Mouse (Mus musculus) forebrain, embryonic 14.5 days (tissue): ENCODE results near the gene Nif3l1. TPM values are rescaled to one million over a fixed set of nuclear protein-coding genes. Genes with fewer than 3 reads are reported as not detected.
A peak's percentile ranks its signal among the peaks of the same experiment; 100 is the strongest.

Source experiments
- ATAC-seq: fragments of 200-750 bp; cut with Nextera tagmentation; 2 replicates; pipeline ENCODE4 v1.8.0; 2017; ENCODE audit warnings: mild to moderate bottlenecking, moderate library complexity
- DNase-seq: peaks from one replicate; pipeline ENCODE4 v3.0.0-alpha.2; 2015; ENCODE audit warnings: low spot score
- H3K27ac ChIP-seq: fragments of 300-500 bp; sonication (generic); 2 replicates; pipeline ENCODE4 v1.5.1; 2014; ENCODE audit warnings: low read depth, mild to moderate bottlenecking, control low read depth, low read length, moderate library complexity
- H3K27me3 ChIP-seq: fragments of 300-500 bp; sonication (generic); replicated peaks from 2 replicates; pipeline ENCODE4 v1.6.1; 2014; ENCODE audit warnings: low read length, control low read depth, mixed read lengths; ENCODE audit not compliant: control insufficient read depth, insufficient read depth
- H3K36me3 ChIP-seq: fragments of 300-500 bp; sonication (generic); 2 replicates; pipeline ENCODE4 v1.6.1; 2014; ENCODE audit warnings: low read length, control low read depth; ENCODE audit not compliant: control insufficient read depth, insufficient read depth
- H3K4me1 ChIP-seq: fragments of 300-500 bp; sonication (generic); 2 replicates; pipeline ENCODE4 v1.6.1; 2014; ENCODE audit warnings: antibody characterized with exemption, low read length, control low read depth; ENCODE audit not compliant: control insufficient read depth, insufficient read depth
- H3K4me2 ChIP-seq: fragments of 300-500 bp; sonication (generic); 2 replicates; pipeline ENCODE4 v1.6.1; 2014; ENCODE audit warnings: mild to moderate bottlenecking, control low read depth, low read length
- H3K4me3 ChIP-seq: fragments of 300-500 bp; sonication (generic); 2 replicates; pipeline ENCODE4 v1.5.1; 2014; ENCODE audit warnings: low read depth, low read length, control low read depth
- H3K9ac ChIP-seq: fragments of 300-500 bp; sonication (generic); 2 replicates; pipeline ENCODE4 v1.6.1; 2014; ENCODE audit warnings: mild to moderate bottlenecking, low read length, control low read depth, moderate library complexity
- H3K9me3 ChIP-seq: fragments of 300-500 bp; sonication (generic); replicated peaks from 2 replicates; pipeline ENCODE4 v1.6.1; 2016; ENCODE audit warnings: low read length, control low read depth, mixed read lengths; ENCODE audit not compliant: control insufficient read depth
- WGBS: fragments of 180-500 bp; shearing (Covaris S2); extraction: QIAGEN DNeasy Blood & Tissue Kit; methylation state at CpG from one replicate; pipeline ENCODE4 v1.1.7; 2014; 5-methylcytosine and 5-hydroxymethylcytosine counted together
- polyA plus RNA-seq: library from polyadenylated mRNA; unstranded; fragments of >200 nt; fragmentation: Nextera tagmentation; extraction: Ambion mirVana; gene quantifications from 2 replicates; pipeline ENCODE4 v1.2.1, GENCODE M21; 2014

Nif3l1 gene
- polyA plus RNA-seq, 1 experiment from 2014 or later = 74.1 TPM

GRCm38 (mm10) chr1:58410198-58410588, 34.8 kb upstream of the Nif3l1 start:
- whole genome bisulfite sequencing = 80% methylated on average over 3 of the region's 3 CpGs
- Histone ChIP-seq H3K36me3 (peaks cover 72% of the 10 kb centered on the region), H3K9ac (no peak overlapping the region)

GRCm38 (mm10) chr1:58410776-58411175, 34.2 kb upstream of the Nif3l1 start:
- Histone ChIP-seq H3K4me3 (no peak overlapping the region), H3K27ac (no peak overlapping the region), H3K27me3 (no peaks in the 10 kb centered on the region), H3K9ac (no peak overlapping the region), H3K4me2 (no peak overlapping the region), H3K9me3 (no peaks in the 10 kb centered on the region), H3K4me1 (no peaks in the 10 kb centered on the region), H3K36me3 (peaks cover 73% of the 10 kb centered on the region)
- no peak for DNase-seq
- ATAC-seq = no peak
- 94% methylated on average over 7 of the region's 7 CpGs for WGBS

More at GRCm38 (mm10) chr1:58410198-58410588, 34.8 kb upstream of the Nif3l1 start:
- DNase-seq (no peak), ATAC-seq (no peak)
- H3K4me3 ChIP-seq = no peak overlapping the region
- H3K27ac ChIP-seq = no peak overlapping the region
- no peaks in the 10 kb centered on the region for H3K27me3 ChIP-seq
- H3K4me2 ChIP-seq = no peak overlapping the region
- H3K4me1 ChIP-seq = no peaks in the 10 kb centered on the region
- H3K9me3 ChIP-seq = no peaks in the 10 kb centered on the region

- Histone ChIP-seq H3K27ac (no peak overlapping the region), H3K4me3 (no peak overlapping the region), H3K9me3 (no peaks in the 10 kb centered on the region), H3K4me2 (no peak overlapping the region), H3K27me3 (no peaks in the 10 kb centered on the region), H3K9ac (no peak overlapping the region), H3K4me1 (no peaks in the 10 kb centered on the region), H3K36me3 (peaks cover 90% of the 10 kb centered on the region)
- 29% methylated on average over 1 of the region's 1 CpGs for WGBS
- DNase-seq (peak; percentile 13), ATAC-seq (no peak)
Observed at GRCm38 (mm10) chr1:58415442-58415841, 29.5 kb upstream of the Nif3l1 start.

- Histone ChIP-seq H3K4me2 (no peak overlapping the region), H3K4me3 (no peak overlapping the region), H3K9ac (no peak overlapping the region), H3K9me3 (no peaks in the 10 kb centered on the region), H3K27ac (no peak overlapping the region), H3K36me3 (peaks cover 87% of the 10 kb centered on the region), H3K4me1 (no peaks in the 10 kb centered on the region), H3K27me3 (no peaks in the 10 kb centered on the region)
- WGBS = 95% methylated on average over 2 of the region's 2 CpGs
- no peak for DNase-seq
- ATAC-seq = no peak
Observed at GRCm38 (mm10) chr1:58416048-58416447, 28.9 kb upstream of the Nif3l1 start.

GRCm38 (mm10) chr1:58420032-58420431, 24.9 kb upstream of the Nif3l1 start:
- no peak overlapping the region for H3K9ac ChIP-seq
- no peak overlapping the region for H3K27ac ChIP-seq
- H3K27me3 ChIP-seq = no peaks in the 10 kb centered on the region
- no peak for ATAC-seq
- H3K4me2 ChIP-seq = no peak overlapping the region
- no peak for DNase-seq
- H3K36me3 ChIP-seq = peaks cover 58% of the 10 kb centered on the region
- H3K4me3 ChIP-seq = no peak overlapping the region
- peaks cover 12% of the 10 kb centered on the region for H3K4me1 ChIP-seq
- no peaks in the 10 kb centered on the region for H3K9me3 ChIP-seq
- WGBS = 87% methylated on average over 10 of the region's 10 CpGs

- Histone ChIP-seq H3K4me2 (no peak overlapping the region), H3K9ac (no peak overlapping the region), H3K36me3 (peaks cover 51% of the 10 kb centered on the region), H3K9me3 (no peaks in the 10 kb centered on the region), H3K4me1 (peaks cover 12% of the 10 kb centered on the region), H3K4me3 (no peak overlapping the region), H3K27ac (no peak overlapping the region), H3K27me3 (no peaks in the 10 kb centered on the region)
- ATAC-seq (no peak), DNase-seq (no peak)
- WGBS = 72% methylated on average over 7 of the region's 7 CpGs
Observed at GRCm38 (mm10) chr1:58420961-58421360, 24.0 kb upstream of the Nif3l1 start.

GRCm38 (mm10) chr1:58422879-58423278, 22.1 kb upstream of the Nif3l1 start:
- H3K36me3 ChIP-seq = peaks cover 33% of the 10 kb centered on the region
- DNase-seq (peak; percentile 87), ATAC-seq (peak; percentile 55; the same call in 1 of the 2 replicates)
- no peaks in the 10 kb centered on the region for H3K27me3 ChIP-seq
- WGBS = 11% methylated on average over 13 of the region's 13 CpGs
- peak overlapping the region; percentile 99 for H3K9ac ChIP-seq
- H3K9me3 ChIP-seq = no peaks in the 10 kb centered on the region
- peak overlapping the region; percentile 100 for H3K4me3 ChIP-seq
- H3K4me1 ChIP-seq = peaks cover 12% of the 10 kb centered on the region
- H3K4me2 ChIP-seq = peak overlapping the region; percentile 72
- H3K27ac ChIP-seq = peak overlapping the region; percentile 98; the same call in 1 of the 2 replicates

- Histone ChIP-seq H3K4me3 (peak within 1 kb of the TSS; percentile 100), H3K4me1 (peaks cover 12% of the 10 kb centered on the region), H3K9me3 (no peaks in the 10 kb centered on the region), H3K9ac (peak within 1 kb of the TSS; percentile 99), H3K27ac (peak within 1 kb of the TSS; percentile 98), H3K4me2 (peak within 1 kb of the TSS; percentile 72), H3K27me3 (no peaks in the 10 kb centered on the region), H3K36me3 (peaks cover 26% of the 10 kb centered on the region)
- ATAC-seq (peak; percentile 94), DNase-seq (peak; percentile 96)
- under 1% methylated on average over 79 of the region's 79 CpGs for WGBS
Observed at GRCm38 (mm10) chr1:58423371-58424248, 21.3 kb upstream of the Nif3l1 start, which contains the start of gene Clk1. Clk1 (minus strand) TSS chr1:58424066.

- DNase-seq (no peak), ATAC-seq (no peak)
- Histone ChIP-seq H3K27me3 (no peaks in the 10 kb centered on the region), H3K4me3 (no peak overlapping the region), H3K9me3 (no peaks in the 10 kb centered on the region), H3K36me3 (peaks cover 17% of the 10 kb centered on the region), H3K9ac (no peak overlapping the region), H3K4me1 (peaks cover 12% of the 10 kb centered on the region), H3K4me2 (no peak overlapping the region; the same call in 1 of the 2 replicates), H3K27ac (no peak overlapping the region)
- 78% methylated on average over 3 of the region's 3 CpGs for WGBS
Observed at GRCm38 (mm10) chr1:58424551-58424950, 20.4 kb upstream of the Nif3l1 start.
